Mouse (Mus musculus) neutrophil, adult 65 days (primary cell): ENCODE measurements around the gene Fam129b. TPM values are rescaled to one million over a fixed set of nuclear protein-coding genes. Genes with fewer than 3 reads are reported as not detected.

Source experiments
- total RNA-seq: library from RNA; stranded (reverse); gene quantifications from 2 replicates; pipeline ENCODE4 v1.2.4, GENCODE M21; 2023

Gene Fam129b
- total RNA-seq, result 29.3 and 49.7 TPM in 2 replicates

DNA sequence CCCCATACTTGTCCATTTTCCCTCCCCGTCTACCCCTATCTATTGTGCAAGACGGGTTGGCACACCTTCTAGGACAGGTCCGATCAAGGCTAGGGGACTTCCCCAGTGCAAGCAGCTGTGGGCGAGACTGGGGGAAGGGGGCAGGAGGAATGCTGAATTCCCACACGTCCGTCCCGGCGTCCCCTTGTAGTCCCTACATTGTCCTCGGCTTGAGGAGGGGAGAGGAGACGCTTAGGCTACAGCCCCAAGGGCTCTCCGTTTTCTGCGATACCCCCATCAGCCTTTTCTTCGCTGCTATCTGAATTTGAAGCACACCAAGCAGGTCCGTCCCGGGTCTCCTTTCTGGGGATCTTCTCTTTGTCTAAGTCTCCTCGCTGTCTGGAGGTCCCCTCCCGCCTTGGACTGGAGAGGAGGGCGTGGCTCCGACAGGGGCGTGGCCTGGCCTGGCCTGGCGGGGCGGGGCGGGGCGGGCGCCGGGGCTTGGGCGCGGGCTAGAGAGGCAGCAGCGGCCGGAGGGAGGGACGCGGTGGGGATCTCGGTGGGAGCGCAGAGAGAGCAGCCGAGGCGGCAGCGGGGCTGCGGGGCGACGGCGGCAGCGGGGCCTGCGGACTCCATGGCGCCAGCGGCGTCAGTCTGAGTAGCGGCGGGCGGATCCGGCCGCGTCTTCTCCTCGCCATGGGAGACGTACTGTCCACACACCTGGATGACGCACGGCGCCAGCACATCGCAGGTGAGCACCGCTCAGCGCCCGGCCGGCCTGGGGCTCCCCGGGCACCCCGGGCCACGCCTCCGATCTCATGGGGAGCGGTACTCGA is at the start of gene Fam129b:
Gene Fam129b, plus strand, starts transcription at position 440 of the 815 bp plus-strand sequence.

DNA sequence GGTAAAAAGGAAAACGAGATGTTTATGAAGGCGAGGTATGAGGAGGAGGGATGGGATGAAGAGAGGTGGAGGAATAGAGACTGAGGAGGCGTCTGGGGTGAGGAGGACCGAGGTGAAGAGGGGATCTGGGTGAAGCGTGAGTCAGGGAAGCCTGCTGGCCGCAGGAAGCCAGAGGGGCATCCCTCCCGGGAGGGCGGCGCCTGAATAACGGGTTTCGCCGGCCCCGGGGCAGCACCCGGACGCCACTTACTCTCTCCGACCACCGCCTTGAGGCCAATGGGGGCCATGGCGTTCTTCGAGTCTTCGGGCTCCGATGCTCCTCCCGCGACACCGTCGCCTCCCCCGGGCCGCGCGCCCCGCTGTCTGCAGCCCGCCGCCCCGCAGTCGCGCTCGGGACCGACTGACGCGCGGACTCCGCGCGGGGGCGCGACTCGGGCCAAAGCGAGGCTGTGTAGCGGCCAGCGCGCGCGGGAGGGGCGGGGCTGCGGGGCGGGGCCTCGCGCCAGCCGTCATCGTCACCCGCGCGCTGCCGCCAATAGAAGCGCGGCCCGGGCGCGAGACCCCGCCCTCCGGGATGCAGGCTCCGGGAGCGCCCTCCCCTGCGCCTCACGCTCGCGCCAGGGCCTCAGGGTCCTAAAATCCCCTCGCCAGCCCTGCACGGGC is 29.0 kb upstream of the Fam129b start, which contains the start of gene Stxbp1:
Gene Stxbp1, minus strand, starts transcription at position 441 of the 663 bp plus-strand sequence.

GRCm38 (mm10) chr2:32961192-32961995 is 85.5 kb downstream of the Fam129b start, which contains the start of the genes Rpl12 and Lrsam1:
TSS of gene Rpl12 (plus strand) at chr2:32961559.
TSS of gene Lrsam1 (minus strand) at chr2:32961614.

Other genes with a start within 250 kb of the Fam129b start
- gene Eng, start 229.5 kb upstream of the Fam129b start, total RNA-seq, result 5.4 and 6.0 TPM in 2 replicates
- 3.9 and 6.7 TPM in 2 replicates for gene Fpgs, start 172.0 kb upstream of the Fam129b start, total RNA-seq
- 186 and 243 TPM in 2 replicates for gene Cdk9, start 163.0 kb upstream of the Fam129b start, total RNA-seq
- 306 and 450 TPM in 2 replicates for gene Sh2d3c, start 155.1 kb upstream of the Fam129b start, total RNA-seq
- gene 6330409D20Rik, start 135.1 kb upstream of the Fam129b start, total RNA-seq, result not detected in 2 replicates
- 15.4 and 20.8 TPM in 2 replicates for gene Tor2a, start 118.9 kb upstream of the Fam129b start, total RNA-seq
- gene Ttc16, start 100.5 kb upstream of the Fam129b start, total RNA-seq, result not detected in 2 replicates
- gene Ptrh1, start 100.3 kb upstream of the Fam129b start, total RNA-seq, result 0.69 and 1.9 TPM in 2 replicates
- not detected in 2 replicates for gene Cfap157, start 91.7 kb upstream of the Fam129b start, total RNA-seq
- 0.27 and 0.38 TPM in 2 replicates for gene Stxbp1, start 28.9 kb upstream of the Fam129b start, total RNA-seq
- 84.6 and 94.8 TPM in 2 replicates for gene Rpl12, start 85.4 kb downstream of the Fam129b start, total RNA-seq
- gene Lrsam1, start 85.5 kb downstream of the Fam129b start, total RNA-seq, result 46.4 and 75.7 TPM in 2 replicates
- 1.9 and 3.1 TPM in 2 replicates for gene Slc2a8, start 106.0 kb downstream of the Fam129b start, total RNA-seq